Mouse (Mus musculus) erythroblast, embryonic 14.5 days (primary cell): Measurements from ENCODE around the gene Uchl1.

Source experiments
- GATA1 ChIP-seq: IDR thresholded peaks from 2 replicates; pipeline ENCODE4 v1.6.1; 2012; ENCODE audit warnings: low read length, inconsistent platforms, mixed read lengths
- TAL1 ChIP-seq: IDR thresholded peaks from 3 replicates; pipeline ENCODE4 v1.6.1; 2012; ENCODE audit warnings: low read length, inconsistent platforms, mixed read lengths

DNA sequence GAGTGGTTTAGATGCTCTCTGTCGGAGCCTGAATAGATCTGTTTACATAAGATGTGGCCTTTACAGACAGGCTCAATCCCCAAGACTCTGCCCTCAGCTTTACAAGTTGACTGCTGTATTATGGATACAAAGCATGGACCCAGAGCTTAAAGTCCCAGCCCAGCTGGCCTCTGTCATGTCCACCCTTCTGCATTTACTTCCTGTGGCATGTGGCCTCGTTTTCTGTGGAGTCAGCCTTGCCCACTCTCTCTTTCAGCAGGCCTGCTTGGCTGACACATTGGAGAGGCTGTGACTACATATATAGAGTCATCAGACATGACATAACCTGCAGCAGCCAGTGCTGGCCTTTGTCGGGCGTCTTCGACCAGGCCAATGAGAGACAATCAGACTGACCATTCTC, 32.0 kb downstream of the Uchl1 start:
- TF ChIP-seq GATA1 = no peak
- TF ChIP-seq TAL1 = no peak
